Mouse (Mus musculus) hindbrain, postnatal 0 days (tissue): ENCODE measurements at regions not wholly inside any gene's neighbourhood (a gene's known extent, or its start where the extent isn't known, plus 50 kb on each side); places are given as distances from the start of the nearest gene placed in this dataset.

Experiments
- ATAC-seq: fragments of 200-750 bp; cut with Nextera tagmentation; 2 replicates; pipeline ENCODE4 v1.8.0; 2017; ENCODE audit warnings: mild to moderate bottlenecking, moderate TSS enrichment, moderate library complexity
- DNase-seq: peaks from one replicate; pipeline ENCODE4 v3.0.0-alpha.2; 2015; ENCODE audit warnings: low spot score
- H3K27ac ChIP-seq: fragments of 300-500 bp; sonication (generic); 2 replicates; pipeline ENCODE4 v1.5.1; 2014; ENCODE audit warnings: mild to moderate bottlenecking
- H3K27me3 ChIP-seq: fragments of 300-500 bp; sonication (generic); 2 replicates; pipeline ENCODE4 v1.6.1; 2014; ENCODE audit warnings: low read length, mixed read lengths; ENCODE audit not compliant: insufficient read depth
- H3K36me3 ChIP-seq: fragments of 300-500 bp; sonication (generic); 2 replicates; pipeline ENCODE4 v1.6.1; 2014; ENCODE audit warnings: low read length, mixed read lengths; ENCODE audit not compliant: insufficient read depth
- H3K4me1 ChIP-seq: fragments of 300-500 bp; sonication (generic); 2 replicates; pipeline ENCODE4 v1.6.1; 2014; ENCODE audit warnings: antibody characterized with exemption, low read length, mixed read lengths; ENCODE audit not compliant: insufficient read depth
- H3K4me2 ChIP-seq: fragments of 300-500 bp; sonication (generic); 2 replicates; pipeline ENCODE4 v1.6.1; 2014; ENCODE audit warnings: low read depth, mild to moderate bottlenecking, low read length, moderate library complexity, mixed read lengths
- H3K4me3 ChIP-seq: fragments of 300-500 bp; sonication (generic); 2 replicates; pipeline ENCODE4 v1.5.1; 2014; ENCODE audit warnings: low read length
- H3K9ac ChIP-seq: fragments of 300-500 bp; sonication (generic); replicated peaks from 2 replicates; pipeline ENCODE4 v1.6.1; 2014; ENCODE audit warnings: mild to moderate bottlenecking, low read length, moderate library complexity, mixed read lengths
- H3K9me3 ChIP-seq: fragments of 300-500 bp; sonication (generic); 2 replicates; pipeline ENCODE4 v1.6.1; 2016; ENCODE audit warnings: low read length, mixed read lengths
- CTCF ChIP-seq: IDR thresholded peaks from 2 replicates; pipeline ENCODE4 v1.5.1; 2016; ENCODE audit warnings: antibody characterized with exemption, control low read depth, low read depth
- WGBS: fragments of 180-500 bp; shearing (Covaris S2); extraction: QIAGEN DNeasy Blood & Tissue Kit; methylation state at CpG from one replicate; pipeline ENCODE4 v1.1.7; 2014; 5-methylcytosine and 5-hydroxymethylcytosine counted together

DNA sequence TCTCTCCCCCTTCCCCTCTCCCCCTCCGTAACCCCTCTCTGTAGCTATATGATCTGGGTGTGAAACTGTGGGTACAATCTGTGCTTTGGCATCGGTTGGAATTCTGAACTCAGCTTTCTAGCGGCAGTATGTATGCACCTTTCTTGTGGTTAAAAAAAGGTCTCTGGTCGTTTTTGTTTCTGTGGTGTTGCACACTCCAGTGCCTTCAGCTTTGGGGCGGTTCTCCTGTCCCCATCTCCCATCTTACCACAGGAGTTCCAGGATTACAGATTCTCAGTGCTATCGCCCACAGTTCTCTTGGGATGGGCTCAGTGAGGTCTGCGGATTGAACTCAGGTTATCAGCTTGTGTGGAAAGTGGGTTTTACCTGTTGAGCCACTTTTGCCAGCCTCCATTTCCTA, 248.5 kb upstream of the Tnp1 start:
- Histone ChIP-seq H3K27ac (no peak overlapping the region), H3K4me2 (no peak overlapping the region), H3K36me3 (no peaks in the 10 kb centered on the region), H3K4me3 (no peak overlapping the region), H3K9me3 (no peaks in the 10 kb centered on the region), H3K9ac (no peak overlapping the region), H3K4me1 (no peaks in the 10 kb centered on the region), H3K27me3 (no peaks in the 10 kb centered on the region)
- 77% methylated on average over 7 of the region's 7 CpGs for WGBS
- ATAC-seq: no peak
- no peak for TF ChIP-seq CTCF
- no peak for DNase-seq

GRCm38 (mm10) chr1:73259525-73260098, 243.9 kb upstream of the Tnp1 start:
- WGBS: 54% methylated on average over 5 of the region's 5 CpGs

DNA sequence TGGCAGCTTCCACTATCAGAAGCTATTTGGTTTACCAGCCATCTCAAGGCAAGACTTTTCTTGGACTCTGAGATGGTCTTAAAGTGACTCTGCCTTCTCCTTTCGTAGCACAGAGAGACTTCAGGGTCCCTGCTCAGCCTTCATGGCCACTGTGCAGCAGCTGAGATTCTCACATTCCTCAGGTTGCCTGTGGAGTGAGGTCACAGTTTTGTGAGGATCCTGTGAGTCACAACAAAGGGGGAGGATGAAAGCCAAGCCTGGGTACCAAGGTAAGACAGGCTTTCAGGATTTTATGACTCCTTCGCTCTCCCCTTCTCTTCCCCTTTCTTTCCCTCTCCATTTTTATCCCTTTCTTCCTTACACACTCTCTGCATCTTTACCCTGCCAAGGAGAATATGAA, 241.6 kb upstream of the Tnp1 start:
- WGBS: 86% methylated on average over 2 of the region's 2 CpGs
- ATAC-seq: no peak
- H3K9me3 ChIP-seq: no peaks in the 10 kb centered on the region
- H3K27ac ChIP-seq: no peak overlapping the region
- no peak overlapping the region for H3K4me2 ChIP-seq
- H3K27me3 ChIP-seq: no peaks in the 10 kb centered on the region
- no peak overlapping the region for H3K9ac ChIP-seq
- no peaks in the 10 kb centered on the region for H3K36me3 ChIP-seq
- no peak for DNase-seq
- no peak overlapping the region for H3K4me3 ChIP-seq
- no peaks in the 10 kb centered on the region for H3K4me1 ChIP-seq
- TF ChIP-seq CTCF: no peak

More at GRCm38 (mm10) chr1:73259525-73260098, 243.9 kb upstream of the Tnp1 start:
- no peak overlapping the region for H3K4me2 ChIP-seq
- H3K9ac ChIP-seq: no peak overlapping the region
- DNase-seq (no peak), ATAC-seq (no peak)
- H3K4me1 ChIP-seq: no peaks in the 10 kb centered on the region
- no peak for TF ChIP-seq CTCF
- H3K27ac ChIP-seq: no peak overlapping the region
- no peaks in the 10 kb centered on the region for H3K9me3 ChIP-seq
- H3K36me3 ChIP-seq: no peaks in the 10 kb centered on the region
- no peak overlapping the region for H3K4me3 ChIP-seq
- no peaks in the 10 kb centered on the region for H3K27me3 ChIP-seq

- no peak overlapping the region for H3K9ac ChIP-seq
- TF ChIP-seq CTCF: no peak
- H3K36me3 ChIP-seq: no peaks in the 10 kb centered on the region
- H3K4me1 ChIP-seq: no peaks in the 10 kb centered on the region
- H3K4me2 ChIP-seq: no peak overlapping the region
- no peak overlapping the region for H3K4me3 ChIP-seq
- WGBS: 64% methylated on average over 12 of the region's 12 CpGs
- H3K9me3 ChIP-seq: no peaks in the 10 kb centered on the region
- no peak overlapping the region for H3K27ac ChIP-seq
- H3K27me3 ChIP-seq: no peaks in the 10 kb centered on the region
- no peak for ATAC-seq
- DNase-seq: no peak
Measured at GRCm38 (mm10) chr1:73251911-73252356, 236.2 kb upstream of the Tnp1 start.

DNA sequence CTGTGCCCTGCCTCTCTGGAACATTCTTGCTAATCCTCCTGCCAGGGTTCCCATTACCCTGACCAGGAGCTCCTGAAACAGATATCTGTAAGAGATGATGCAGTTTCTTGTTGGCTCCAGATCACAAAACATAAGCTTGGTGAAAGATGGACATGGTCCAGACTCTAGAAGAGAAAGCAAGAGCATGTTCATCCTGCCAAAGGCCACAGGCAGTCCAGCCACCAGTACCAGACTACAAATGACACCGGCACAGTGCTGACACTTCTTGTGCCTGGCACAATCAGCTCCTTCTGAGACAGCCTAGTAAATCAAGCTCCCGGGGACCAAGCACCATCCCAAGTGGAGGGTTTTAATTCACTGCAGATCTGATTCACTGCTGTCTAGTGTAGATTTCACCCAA, 228.3 kb upstream of the Tnp1 start:
- no peaks in the 10 kb centered on the region for H3K27me3 ChIP-seq
- no peak overlapping the region for H3K9ac ChIP-seq
- no peak overlapping the region for H3K4me3 ChIP-seq
- no peak for DNase-seq
- 75% methylated on average over 2 of the region's 2 CpGs for WGBS
- TF ChIP-seq CTCF: no peak
- ATAC-seq: no peak
- no peak overlapping the region for H3K4me2 ChIP-seq
- H3K36me3 ChIP-seq: no peaks in the 10 kb centered on the region
- no peaks in the 10 kb centered on the region for H3K9me3 ChIP-seq
- H3K27ac ChIP-seq: no peak overlapping the region
- H3K4me1 ChIP-seq: no peaks in the 10 kb centered on the region

DNA sequence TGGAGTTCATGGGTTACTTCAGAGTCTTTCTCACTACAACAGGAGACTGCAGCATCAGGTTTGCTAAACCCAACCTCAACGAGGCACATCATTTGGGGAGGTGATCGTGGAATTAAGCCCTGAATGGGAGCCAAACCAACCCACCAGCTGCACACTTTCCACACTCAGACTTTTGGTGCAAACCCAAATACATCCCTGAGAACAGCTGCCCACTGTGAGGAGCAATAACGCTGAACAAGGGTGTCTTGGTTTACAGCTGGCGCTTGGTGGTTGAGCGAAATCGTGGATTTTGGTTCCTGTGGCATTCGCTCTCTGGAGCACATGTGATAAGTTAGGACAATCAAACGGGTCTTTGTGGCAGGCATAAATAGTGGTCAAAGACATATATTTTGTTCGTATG, 226.6 kb upstream of the Tnp1 start:
- no peaks in the 10 kb centered on the region for H3K36me3 ChIP-seq
- no peak for TF ChIP-seq CTCF
- WGBS: 76% methylated on average over 9 of the region's 9 CpGs
- no peaks in the 10 kb centered on the region for H3K4me1 ChIP-seq
- no peak for ATAC-seq
- no peaks in the 10 kb centered on the region for H3K9me3 ChIP-seq
- no peak overlapping the region for H3K4me3 ChIP-seq
- no peak overlapping the region for H3K9ac ChIP-seq
- DNase-seq: peak; percentile 28
- no peak overlapping the region for H3K27ac ChIP-seq
- no peaks in the 10 kb centered on the region for H3K27me3 ChIP-seq
- H3K4me2 ChIP-seq: no peak overlapping the region

- ATAC-seq (no peak), DNase-seq (no peak)
- Histone ChIP-seq H3K4me1 (no peaks in the 10 kb centered on the region), H3K4me3 (no peak overlapping the region), H3K27me3 (no peaks in the 10 kb centered on the region), H3K27ac (no peak overlapping the region), H3K9ac (no peak overlapping the region), H3K4me2 (no peak overlapping the region), H3K36me3 (no peaks in the 10 kb centered on the region), H3K9me3 (no peaks in the 10 kb centered on the region)
- TF ChIP-seq CTCF: no peak
- WGBS: 70% methylated on average over 3 of the region's 3 CpGs
Measured at GRCm38 (mm10) chr1:73236867-73237266, 221.2 kb upstream of the Tnp1 start.
